Mouse (Mus musculus) C2C12 (cell line): ENCODE results near the gene Ubc. TPM values are rescaled to one million over a fixed set of nuclear protein-coding genes. Genes with fewer than 3 reads are reported as not detected.

ENCODE experiments used
- H3K27me3 ChIP-seq: one replicate; pipeline ENCODE4 v1.6.1; 2011; ENCODE audit not compliant: control insufficient read depth, insufficient read depth, insufficient read length
- H3K36me3 ChIP-seq: one replicate; pipeline ENCODE4 v1.6.1; 2011; ENCODE audit not compliant: control insufficient read depth, insufficient read depth
- H3K4me3 ChIP-seq: one replicate; pipeline ENCODE4 v1.5.1; 2011; ENCODE audit warnings: mild to moderate bottlenecking, control low read depth; ENCODE audit not compliant: poor library complexity, insufficient read depth, severe bottlenecking
- H3K79me2 ChIP-seq: one replicate; pipeline ENCODE4 v1.6.1; 2011; ENCODE audit not compliant: control insufficient read depth, insufficient read depth
- H3K79me3 ChIP-seq: one replicate; pipeline ENCODE4 v1.6.1; 2011; ENCODE audit warnings: low read depth, control low read depth
- H3ac ChIP-seq: one replicate; pipeline ENCODE3; 2011; ENCODE audit warnings: low read depth; ENCODE audit not compliant: control insufficient read depth, insufficient read length
- CEBPB ChIP-seq: IDR thresholded peaks from one replicate; pipeline ENCODE4 v1.6.1; 2011; ENCODE audit warnings: low read depth, mild to moderate bottlenecking, control low read depth, moderate library complexity
- CTCF ChIP-seq: IDR thresholded peaks from one replicate; pipeline ENCODE4 v1.5.1; 2011; ENCODE audit not compliant: control insufficient read depth, insufficient read depth, insufficient read length
- FOSL1 ChIP-seq: IDR thresholded peaks from one replicate; pipeline ENCODE4 v1.8.0; 2011; ENCODE audit warnings: mild to moderate bottlenecking, low read length; ENCODE audit not compliant: poor library complexity, insufficient read depth, severe bottlenecking
- MAX ChIP-seq: IDR thresholded peaks from one replicate; pipeline ENCODE4 v1.6.1; 2011; ENCODE audit warnings: mild to moderate bottlenecking, control low read depth
- MYOD1 ChIP-seq: IDR thresholded peaks from one replicate; pipeline ENCODE4 v1.6.1; 2011; ENCODE audit warnings: low read depth; ENCODE audit not compliant: control insufficient read depth, insufficient read length
- MYOG ChIP-seq: IDR thresholded peaks from one replicate; pipeline ENCODE4 v1.6.1; 2011; ENCODE audit not compliant: control insufficient read depth, insufficient read length; ENCODE audit errors: extremely low read depth
- USF1 ChIP-seq: IDR thresholded peaks from one replicate; pipeline ENCODE4 v1.6.1; 2011; ENCODE audit warnings: low read depth, mild to moderate bottlenecking, control low read depth, moderate library complexity
- polyA plus RNA-seq: library from polyadenylated mRNA; unstranded; fragments of >200 nt; fragmentation: generic; extraction: Trizol; gene quantifications from one replicate; pipeline ENCODE4 v1.2.1, GENCODE M21; 2012; ENCODE audit warnings: missing spikeins

Ubc gene
- polyA plus RNA-seq, 1 experiment = 918 TPM

DNA sequence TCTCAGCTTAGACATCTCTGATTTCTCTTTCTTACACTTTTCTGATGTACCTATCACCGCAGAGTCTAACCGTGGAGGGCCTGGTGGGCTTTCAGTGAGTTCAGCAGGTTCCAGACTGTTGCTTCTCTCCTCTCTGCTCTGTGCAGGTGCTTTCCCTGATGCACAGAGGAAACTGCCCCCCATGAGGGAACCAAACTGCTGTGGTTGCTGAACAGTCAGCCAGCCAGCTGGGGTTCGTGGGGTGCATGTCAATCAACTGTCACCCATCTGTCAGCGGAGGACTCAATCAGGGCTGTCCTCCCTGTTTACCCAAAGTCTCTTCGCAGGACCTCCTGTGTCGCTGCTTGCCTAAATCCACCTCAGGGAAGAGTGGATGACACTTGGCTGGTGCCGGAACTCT lies 12.8 kb downstream of the Ubc start:
- Histone ChIP-seq H3K4me3 (no peak overlapping the region), H3K79me3 (no peaks in the 10 kb centered on the region), H3K79me2 (no peaks in the 10 kb centered on the region), H3K27me3 (no peaks in the 10 kb centered on the region), H3K36me3 (no peaks in the 10 kb centered on the region), H3ac (no peak overlapping the region)
- TF ChIP-seq MYOD1 (no peak), CEBPB (no peak), MYOG (no peak), MAX (no peak), FOSL1 (no peak), CTCF (no peak), USF1 (no peak)

- Histone ChIP-seq H3ac (no peak overlapping the region), H3K36me3 (no peaks in the 10 kb centered on the region), H3K79me2 (no peaks in the 10 kb centered on the region), H3K79me3 (no peaks in the 10 kb centered on the region), H3K27me3 (no peaks in the 10 kb centered on the region), H3K4me3 (no peak overlapping the region)
- TF ChIP-seq FOSL1 (no peak), MYOG (no peak), CTCF (no peak), MYOD1 (no peak), USF1 (no peak), CEBPB (no peak)
These were observed 14.1 kb downstream of the Ubc start for GRCm38 (mm10) chr5:125375871-125376270.

- TF ChIP-seq FOSL1 (no peak), MAX (no peak)
- H3K36me3 ChIP-seq = no peaks in the 10 kb centered on the region
- no peak overlapping the region for H3K4me3 ChIP-seq
- no peaks in the 10 kb centered on the region for H3K79me3 ChIP-seq
- H3K79me2 ChIP-seq = no peaks in the 10 kb centered on the region
- no peaks in the 10 kb centered on the region for H3K27me3 ChIP-seq
- H3ac ChIP-seq = no peak overlapping the region
These were observed 18.0 kb downstream of the Ubc start for GRCm38 (mm10) chr5:125372027-125372426.

GRCm38 (mm10) chr5:125370950-125371693 lies 18.9 kb downstream of the Ubc start:
- H3K79me3 ChIP-seq = no peaks in the 10 kb centered on the region
- H3ac ChIP-seq = no peak overlapping the region
- no peak overlapping the region for H3K4me3 ChIP-seq
- no peaks in the 10 kb centered on the region for H3K27me3 ChIP-seq
- H3K36me3 ChIP-seq = no peaks in the 10 kb centered on the region
- no peak for TF ChIP-seq FOSL1
- TF ChIP-seq MYOG = no peak
- TF ChIP-seq MAX = no peak
- TF ChIP-seq USF1 = no peak
- no peak for TF ChIP-seq CTCF
- no peak for TF ChIP-seq MYOD1
- no peak for TF ChIP-seq CEBPB
- H3K79me2 ChIP-seq = no peaks in the 10 kb centered on the region

GRCm38 (mm10) chr5:125368568-125368967 lies 21.4 kb downstream of the Ubc start:
- H3ac ChIP-seq = no peak overlapping the region

GRCm38 (mm10) chr5:125368156-125368555 lies 21.8 kb downstream of the Ubc start:
- TF ChIP-seq CTCF = no peak
- TF ChIP-seq MYOG = no peak
- peak; percentile 86 for TF ChIP-seq USF1
- TF ChIP-seq CEBPB = peak; percentile 16
- Histone ChIP-seq H3K79me3 (no peaks in the 10 kb centered on the region), H3K27me3 (no peaks in the 10 kb centered on the region), H3ac (no peak overlapping the region), H3K36me3 (no peaks in the 10 kb centered on the region), H3K4me3 (no peak overlapping the region), H3K79me2 (no peaks in the 10 kb centered on the region)

More at GRCm38 (mm10) chr5:125368568-125368967, 21.4 kb downstream of the Ubc start:
- no peaks in the 10 kb centered on the region for H3K36me3 ChIP-seq
- H3K27me3 ChIP-seq = no peaks in the 10 kb centered on the region
- TF ChIP-seq MAX (no peak), CEBPB (no peak), FOSL1 (no peak), CTCF (no peak), USF1 (no peak)
- no peaks in the 10 kb centered on the region for H3K79me3 ChIP-seq
- no peaks in the 10 kb centered on the region for H3K79me2 ChIP-seq
- H3K4me3 ChIP-seq = no peak overlapping the region
